Mouse (Mus musculus) embryonic facial prominence, embryonic 14.5 days (tissue): Measurements from ENCODE around the gene Gm20388. TPM values are rescaled to one million over a fixed set of nuclear protein-coding genes. Genes with fewer than 3 reads are reported as not detected.
A peak's percentile ranks its signal among the peaks of the same experiment; 100 is the strongest.

Experiments
- ATAC-seq: fragments of 200-750 bp; cut with Nextera tagmentation; 2 replicates; pipeline ENCODE4 v1.8.0; 2017; ENCODE audit warnings: low read depth, moderate number of reproducible peaks, moderate TSS enrichment
- DNase-seq: peaks from one replicate; pipeline ENCODE4 v3.0.0-alpha.2; 2015; ENCODE audit warnings: low spot score
- H3K27ac ChIP-seq: fragments of 300-500 bp; sonication (generic); replicated peaks from 2 replicates; pipeline ENCODE4 v1.5.1; 2014; ENCODE audit warnings: low read depth, mild to moderate bottlenecking, low read length, moderate library complexity
- H3K27me3 ChIP-seq: fragments of 300-500 bp; sonication (generic); replicated peaks from 2 replicates; pipeline ENCODE4 v1.6.1; 2014; ENCODE audit warnings: low read length; ENCODE audit not compliant: control insufficient read depth, insufficient read depth
- H3K36me3 ChIP-seq: fragments of 300-500 bp; sonication (generic); 2 replicates; pipeline ENCODE4 v1.6.1; 2014; ENCODE audit warnings: low read length, mixed read lengths; ENCODE audit not compliant: control insufficient read depth, insufficient read depth
- H3K4me1 ChIP-seq: fragments of 300-500 bp; sonication (generic); 2 replicates; pipeline ENCODE4 v1.6.1; 2014; ENCODE audit warnings: antibody characterized with exemption, low read length; ENCODE audit not compliant: control insufficient read depth, insufficient read depth
- H3K4me2 ChIP-seq: fragments of 300-500 bp; sonication (generic); 2 replicates; pipeline ENCODE4 v1.6.1; 2014; ENCODE audit warnings: low read depth, mild to moderate bottlenecking, low read length, moderate library complexity, mixed read lengths
- H3K4me3 ChIP-seq: fragments of 300-500 bp; sonication (generic); 2 replicates; pipeline ENCODE4 v1.5.1; 2014; ENCODE audit warnings: low read depth, mild to moderate bottlenecking, low read length
- H3K9ac ChIP-seq: fragments of 300-500 bp; sonication (generic); 2 replicates; pipeline ENCODE4 v1.6.1; 2014; ENCODE audit warnings: low read depth, mild to moderate bottlenecking, low read length, moderate library complexity, mixed read lengths
- H3K9me3 ChIP-seq: fragments of 300-500 bp; sonication (generic); 2 replicates; pipeline ENCODE4 v1.6.1; 2016; ENCODE audit warnings: low read length; ENCODE audit not compliant: control insufficient read depth
- WGBS: fragments of 180-500 bp; shearing (Covaris S2); extraction: QIAGEN DNeasy Blood & Tissue Kit; methylation state at CpG from one replicate; pipeline ENCODE4 v1.1.7; 2014; 5-methylcytosine and 5-hydroxymethylcytosine counted together
- polyA plus RNA-seq: library from polyadenylated mRNA; unstranded; fragments of >200 nt; fragmentation: Nextera tagmentation; extraction: Ambion mirVana; gene quantifications from 2 replicates; pipeline ENCODE4 v1.2.1, GENCODE M21; 2014

The Gm20388 gene
- polyA plus RNA-seq, 1 experiment from 2014 or later: not detected

GRCm38 (mm10) chr8:120487729-120488510, 577.3 kb downstream of the Gm20388 start:
- H3K4me3 ChIP-seq: peak overlapping the region; percentile 74
- H3K4me1 ChIP-seq: peaks cover 47% of the 10 kb centered on the region
- peak; percentile 86 for DNase-seq
- H3K4me2 ChIP-seq: peak overlapping the region; percentile 99
- peak overlapping the region; percentile 91 for H3K27ac ChIP-seq
- under 1% methylated on average over 34 of the region's 55 CpGs for WGBS
- H3K9me3 ChIP-seq: no peaks in the 10 kb centered on the region
- H3K9ac ChIP-seq: peak overlapping the region; percentile 79
- peak; percentile 31 for ATAC-seq
- H3K27me3 ChIP-seq: no peaks in the 10 kb centered on the region; the same call in 1 of the 2 replicates
- no peaks in the 10 kb centered on the region for H3K36me3 ChIP-seq

DNA sequence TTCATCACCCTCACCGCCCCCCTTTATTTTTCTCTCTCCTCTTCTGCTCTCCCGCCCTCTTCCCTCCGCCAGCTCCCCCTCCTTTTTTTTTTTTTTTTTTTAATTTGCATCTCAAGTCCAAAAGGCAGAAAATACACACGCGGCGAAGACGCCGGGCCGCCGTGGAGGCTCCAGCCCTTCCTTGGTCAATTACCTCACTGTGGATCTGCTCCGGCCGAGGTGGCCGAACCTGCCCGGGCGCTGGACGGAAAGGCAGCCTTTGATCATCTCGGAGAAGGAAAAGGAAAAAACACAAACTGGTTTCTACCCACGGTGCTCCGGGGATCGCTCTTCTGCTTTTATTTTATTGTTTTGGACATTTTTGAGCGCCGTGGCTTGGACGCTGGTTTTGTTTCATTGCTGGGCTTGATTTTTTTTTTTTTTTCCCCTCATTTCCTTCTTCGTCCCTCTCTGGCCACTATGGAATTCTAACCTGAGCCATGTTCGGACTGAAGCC, 578.0 kb downstream of the Gm20388 start:
- Histone ChIP-seq H3K27ac (peak overlapping the region; percentile 91), H3K4me2 (peak overlapping the region; percentile 99), H3K9me3 (no peaks in the 10 kb centered on the region), H3K9ac (peak overlapping the region; percentile 79), H3K27me3 (no peaks in the 10 kb centered on the region; the same call in 1 of the 2 replicates), H3K36me3 (no peaks in the 10 kb centered on the region), H3K4me1 (peaks cover 50% of the 10 kb centered on the region), H3K4me3 (peak overlapping the region; percentile 74)
- ATAC-seq (no peak), DNase-seq (no peak)
- WGBS: under 1% methylated on average over 25 of the region's 25 CpGs

GRCm38 (mm10) chr8:120489142-120489754, 578.6 kb downstream of the Gm20388 start:
- Histone ChIP-seq H3K9ac (peak overlapping the region; percentile 79), H3K27me3 (no peaks in the 10 kb centered on the region; the same call in 1 of the 2 replicates), H3K9me3 (no peaks in the 10 kb centered on the region), H3K4me3 (peak overlapping the region; percentile 74), H3K4me2 (peak overlapping the region; percentile 99), H3K27ac (peak overlapping the region; percentile 91), H3K36me3 (no peaks in the 10 kb centered on the region), H3K4me1 (peaks cover 50% of the 10 kb centered on the region)
- WGBS: under 1% methylated on average over 48 of the region's 73 CpGs
- ATAC-seq (no peak), DNase-seq (no peak)

DNA sequence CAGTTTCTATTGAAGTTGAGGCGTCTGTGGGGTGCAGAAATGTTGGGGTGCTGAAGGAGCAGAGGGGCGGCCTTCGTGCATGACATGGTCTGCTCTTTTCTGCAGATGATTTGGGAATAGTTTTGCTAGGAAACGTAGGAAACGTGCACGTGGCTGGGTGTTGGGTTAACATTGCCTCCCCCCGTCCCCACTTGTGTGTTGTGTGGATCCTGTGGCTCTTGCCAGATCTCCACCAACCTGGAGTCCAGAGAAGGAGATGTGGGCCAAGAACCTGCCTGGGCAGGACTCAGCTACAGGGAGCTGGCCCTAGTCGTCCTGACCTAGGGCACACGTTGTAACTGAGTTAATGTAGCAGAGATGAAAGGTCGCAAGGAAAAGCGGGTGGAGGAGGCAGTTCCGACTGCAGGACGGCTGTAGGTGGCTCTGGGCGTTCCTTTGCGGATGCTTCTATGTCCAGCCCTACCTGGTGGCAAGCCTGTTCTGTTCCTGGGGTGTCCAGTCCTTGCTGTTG, 579.2 kb downstream of the Gm20388 start:
- Histone ChIP-seq H3K36me3 (no peaks in the 10 kb centered on the region), H3K9ac (peak overlapping the region; percentile 79), H3K27ac (peak overlapping the region; percentile 91; the same call in 1 of the 2 replicates), H3K27me3 (no peaks in the 10 kb centered on the region; the same call in 1 of the 2 replicates), H3K4me2 (peak overlapping the region; percentile 99), H3K4me3 (peak overlapping the region; percentile 74), H3K4me1 (peaks cover 50% of the 10 kb centered on the region), H3K9me3 (no peaks in the 10 kb centered on the region)
- no peak for ATAC-seq
- 15% methylated on average over 14 of the region's 15 CpGs for WGBS
- no peak for DNase-seq

- no peaks in the 10 kb centered on the region for H3K9me3 ChIP-seq
- H3K36me3 ChIP-seq: no peaks in the 10 kb centered on the region
- H3K9ac ChIP-seq: peak overlapping the region; percentile 79; the same call in 1 of the 2 replicates
- peaks cover 46% of the 10 kb centered on the region for H3K4me1 ChIP-seq
- peak overlapping the region; percentile 74 for H3K4me3 ChIP-seq
- no peak overlapping the region for H3K27ac ChIP-seq
- WGBS: 34% methylated on average over 12 of the region's 12 CpGs
- H3K27me3 ChIP-seq: no peaks in the 10 kb centered on the region; the same call in 1 of the 2 replicates
- ATAC-seq (no peak; the same call in 1 of the 2 replicates), DNase-seq (peak; percentile 62)
- peak overlapping the region; percentile 99 for H3K4me2 ChIP-seq
Observed at GRCm38 (mm10) chr8:120490354-120491141, 579.9 kb downstream of the Gm20388 start.

GRCm38 (mm10) chr8:120491166-120491793, 580.6 kb downstream of the Gm20388 start:
- DNase-seq (no peak), ATAC-seq (no peak)
- Histone ChIP-seq H3K4me1 (peaks cover 45% of the 10 kb centered on the region), H3K36me3 (no peaks in the 10 kb centered on the region), H3K27ac (no peak overlapping the region), H3K4me3 (no peak overlapping the region), H3K4me2 (peak overlapping the region; percentile 99; the same call in 1 of the 2 replicates), H3K27me3 (no peaks in the 10 kb centered on the region; the same call in 1 of the 2 replicates), H3K9me3 (no peaks in the 10 kb centered on the region), H3K9ac (no peak overlapping the region)
- WGBS: 66% methylated on average over 5 of the region's 5 CpGs

DNA sequence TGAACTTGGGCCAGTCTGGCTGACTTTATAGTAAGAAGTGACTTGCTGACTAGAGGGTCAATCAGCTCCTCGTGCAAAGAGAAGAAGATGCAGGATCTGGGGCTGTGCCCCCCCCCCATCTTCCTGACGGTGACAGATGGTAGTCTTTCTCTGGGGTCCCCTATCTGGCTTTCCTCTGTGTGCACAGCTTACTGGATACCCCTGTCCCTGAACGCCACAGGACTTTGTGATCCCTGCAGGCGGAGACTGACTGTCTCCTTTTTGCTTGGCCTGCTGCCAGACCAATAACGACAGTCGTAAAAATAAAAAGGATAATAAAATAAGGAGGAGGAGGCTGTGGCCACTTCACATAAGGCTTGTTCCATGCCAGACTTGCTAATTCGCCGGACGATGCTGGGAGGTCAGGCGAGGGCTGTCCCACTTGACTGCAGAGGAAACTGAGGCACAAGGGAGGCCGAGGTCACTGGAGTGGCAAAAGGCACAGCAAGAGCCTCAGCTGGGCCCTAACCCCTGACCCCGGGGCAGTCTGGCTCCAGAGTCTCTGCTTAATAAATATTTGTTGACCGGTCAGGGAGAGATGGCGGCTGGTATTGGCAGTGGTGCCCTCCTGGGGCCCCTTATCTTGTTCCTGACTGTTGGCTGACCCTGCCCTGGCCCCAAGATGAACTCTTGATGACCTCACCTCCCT, 581.7 kb downstream of the Gm20388 start:
- peaks cover 43% of the 10 kb centered on the region for H3K4me1 ChIP-seq
- no peak overlapping the region for H3K4me2 ChIP-seq
- no peak overlapping the region for H3K4me3 ChIP-seq
- no peaks in the 10 kb centered on the region; the same call in 1 of the 2 replicates for H3K27me3 ChIP-seq
- DNase-seq (no peak), ATAC-seq (no peak)
- no peaks in the 10 kb centered on the region for H3K9me3 ChIP-seq
- H3K36me3 ChIP-seq: no peaks in the 10 kb centered on the region
- H3K27ac ChIP-seq: no peak overlapping the region
- no peak overlapping the region for H3K9ac ChIP-seq
- WGBS: 48% methylated on average over 13 of the region's 14 CpGs
